Mouse (Mus musculus) megakaryocyte-erythroid progenitor cell, adult 5-6 weeks (primary cell): Measurements from ENCODE around the gene Dhx9. TPM values are rescaled to one million over a fixed set of nuclear protein-coding genes. Genes with fewer than 3 reads are reported as not detected.
"Not testable (repeated sequence)": the region's sequence is repeated elsewhere in the genome, so short reads cannot be mapped to it uniquely, and the experiment has no call there.

Experiments
- ATAC-seq: replicated peaks from 2 replicates; pipeline ENCODE4 v1.8.0; 2016; ENCODE audit warnings: mild to moderate bottlenecking, inconsistent platforms; ENCODE audit not compliant: severe bottlenecking, poor library complexity, low FRiP score, low TSS enrichment
- total RNA-seq, 2 experiments: library from RNA; stranded (forward) in 1 of 2; stranded (reverse) in 1 of 2; fragments of 200-1000, 215-1000 nt in 1 of 2; fragments of >200 nt in 1 of 2; fragmentation: Nextera tagmentation in 1 of 2; gene quantifications; 2 replicates each; pipeline ENCODE4 v1.2.3; 2014 to 2017

Gene Dhx9
- total RNA-seq (2014; fragmentation: Nextera tagmentation), result 209 and 268 TPM in 2 replicates
- 136 and 213 TPM in 2 replicates for total RNA-seq (2017)

DNA sequence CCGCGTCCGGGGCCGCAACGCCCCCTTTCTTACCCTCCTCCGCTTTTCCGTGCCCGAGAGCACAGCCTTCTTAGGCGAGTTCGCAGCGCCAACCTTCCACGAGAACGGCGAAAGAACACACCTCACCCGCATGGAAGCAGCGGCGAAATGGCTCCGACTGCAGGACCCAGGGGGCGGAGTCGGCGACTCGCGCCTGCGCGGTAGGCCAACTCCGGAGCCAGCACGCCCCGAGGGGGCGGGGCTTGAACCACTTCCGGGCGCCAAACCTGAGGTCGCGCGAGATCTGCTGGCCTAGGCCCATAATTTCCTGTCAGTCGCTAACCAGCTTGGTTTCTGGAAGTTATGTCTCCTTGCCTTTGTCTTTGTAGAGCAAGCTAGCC is at the start of gene Dhx9:
TSS of gene Dhx9 (minus strand) at position 161 of the 380 bp plus-strand sequence.
- peak; percentile 82 for ATAC-seq

DNA sequence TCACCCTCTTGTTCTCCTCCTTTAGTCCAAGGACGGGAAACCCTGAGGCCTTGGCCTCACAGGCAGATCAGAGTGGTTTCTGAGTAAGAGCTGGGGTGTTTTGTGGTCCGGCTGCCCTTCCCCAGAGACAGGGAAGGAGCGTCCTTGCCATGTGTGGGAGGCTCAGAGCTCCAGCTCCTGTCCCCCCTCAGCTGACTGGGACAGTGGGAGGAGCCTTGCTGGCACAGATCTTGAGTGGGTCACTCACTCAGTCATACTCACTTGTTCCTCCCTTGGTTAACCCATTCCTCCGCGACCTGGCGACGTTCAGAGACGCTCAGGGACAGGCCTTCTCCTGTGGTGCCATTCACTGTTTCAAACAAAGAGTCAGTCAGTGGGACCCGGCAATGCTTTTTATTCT is 48.2 kb upstream of the Dhx9 start:
- ATAC-seq, result no peak

DNA sequence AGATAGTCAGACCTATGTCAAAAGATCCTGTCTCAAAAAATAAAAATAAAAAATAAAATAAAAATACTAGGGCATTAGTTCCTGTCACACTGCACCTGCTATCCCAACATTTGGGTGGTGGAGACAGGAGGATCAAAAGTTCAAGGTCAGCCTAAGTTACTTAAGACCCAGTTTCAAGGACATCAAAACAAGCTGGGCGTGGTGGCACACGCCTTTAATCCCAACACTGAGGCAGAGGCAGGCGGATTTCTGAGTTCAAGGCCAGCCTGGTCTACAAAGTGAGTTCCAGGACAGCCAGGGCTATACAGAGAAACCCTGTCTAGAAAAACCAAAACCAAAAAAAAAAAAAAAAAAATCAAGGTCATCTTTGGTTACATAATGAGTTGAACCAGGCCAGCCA is 45.4 kb upstream of the Dhx9 start:
- ATAC-seq, result not testable (repeated sequence)

DNA sequence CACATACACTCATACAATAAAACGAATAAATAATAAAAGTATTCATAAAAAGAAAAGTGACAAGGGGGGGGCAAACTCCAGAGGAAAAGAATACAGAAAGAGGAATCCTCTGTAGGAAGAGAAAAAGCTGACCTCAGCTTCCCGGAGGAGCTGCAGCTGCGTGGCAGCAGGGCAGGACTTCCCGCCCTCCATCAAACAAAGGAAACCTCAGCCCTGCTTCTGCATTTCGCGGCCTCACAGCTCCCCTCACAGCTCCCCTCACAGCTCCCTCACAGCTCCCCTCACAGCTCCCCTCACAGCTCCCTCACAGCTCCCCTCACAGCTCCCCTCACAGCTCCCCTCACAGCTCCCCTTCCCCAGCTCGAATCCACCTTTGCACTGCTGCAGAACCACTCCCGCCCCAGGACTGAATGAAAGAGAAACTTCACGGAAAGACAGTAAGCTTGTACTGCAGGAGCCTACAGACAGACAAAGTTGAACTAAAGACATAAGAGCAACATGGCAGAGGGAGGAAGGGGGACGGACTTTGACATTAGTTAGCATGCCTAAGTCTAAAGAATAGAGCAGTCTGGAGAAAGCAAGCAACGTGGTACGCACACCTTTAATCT is 44.9 kb upstream of the Dhx9 start:
- 0 out of 2 replicates have a peak, but pooled peaks have one; percentile 52 for ATAC-seq

DNA sequence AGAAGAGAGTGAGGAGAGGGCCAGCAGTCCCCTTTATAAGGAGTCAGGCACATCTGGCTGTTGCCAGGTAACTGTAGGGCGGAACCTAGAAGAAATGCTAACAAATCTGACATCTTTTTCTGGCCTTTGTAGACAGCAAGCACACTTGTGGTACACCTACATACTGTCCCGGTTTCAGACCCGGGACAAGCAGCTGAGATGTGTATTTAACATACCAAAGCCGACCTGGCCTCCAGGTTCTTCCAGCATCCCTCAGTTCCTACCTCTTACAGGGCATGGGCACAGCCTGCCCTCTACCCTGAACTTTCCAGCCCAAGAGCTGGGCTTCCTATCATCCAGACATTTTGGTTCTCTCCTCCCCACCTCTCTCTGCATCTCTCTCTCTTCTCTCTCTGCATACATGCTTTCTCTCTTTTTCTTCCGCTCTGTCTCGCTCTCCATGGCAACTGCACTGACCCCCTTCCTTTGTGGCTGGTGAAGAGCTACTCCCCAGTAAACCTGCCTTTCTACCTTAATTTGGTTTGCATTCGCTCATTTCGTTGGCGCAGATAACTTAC is 44.3 kb upstream of the Dhx9 start:
- no peak; the same call in 1 of the 2 replicates for ATAC-seq

DNA sequence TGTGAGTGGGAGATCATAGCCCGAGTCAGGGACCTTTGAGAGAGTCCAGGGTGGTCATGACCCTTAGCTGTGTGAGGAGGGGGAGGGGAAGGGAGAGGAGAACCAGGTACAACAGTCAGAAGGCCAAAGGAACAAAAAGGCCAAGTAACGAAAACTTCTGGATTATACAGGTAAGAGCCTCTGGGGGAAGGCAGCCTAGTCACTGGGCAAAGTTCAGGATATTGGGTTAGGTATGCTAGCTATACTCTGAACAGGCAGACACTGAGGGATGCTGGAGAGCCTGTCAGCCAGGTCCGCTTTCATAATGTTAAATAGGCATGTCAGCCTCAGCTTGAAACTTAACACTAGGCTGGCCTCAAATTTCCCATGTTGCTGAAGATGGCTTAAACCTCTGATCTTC is 34.7 kb upstream of the Dhx9 start:
- no peak for ATAC-seq

DNA sequence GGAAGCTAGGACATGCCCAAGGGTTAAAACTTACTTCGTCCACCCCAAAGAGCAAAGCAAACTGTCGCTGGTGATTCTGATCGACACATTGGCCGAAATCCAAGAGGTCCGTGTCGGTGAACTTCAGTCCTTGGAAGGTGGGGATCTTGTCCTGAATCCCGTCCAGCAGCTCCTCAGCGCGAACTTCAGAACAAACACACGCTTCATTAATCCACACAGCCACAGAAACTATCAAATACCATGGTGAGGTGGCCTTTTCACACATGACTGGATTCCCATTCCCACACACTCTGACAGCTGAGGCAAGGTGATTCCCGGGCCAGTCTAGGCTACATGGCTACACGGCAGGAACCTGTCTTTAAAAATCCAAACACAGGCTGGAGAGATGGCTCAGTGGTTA is 27.9 kb upstream of the Dhx9 start:
- no peak for ATAC-seq

DNA sequence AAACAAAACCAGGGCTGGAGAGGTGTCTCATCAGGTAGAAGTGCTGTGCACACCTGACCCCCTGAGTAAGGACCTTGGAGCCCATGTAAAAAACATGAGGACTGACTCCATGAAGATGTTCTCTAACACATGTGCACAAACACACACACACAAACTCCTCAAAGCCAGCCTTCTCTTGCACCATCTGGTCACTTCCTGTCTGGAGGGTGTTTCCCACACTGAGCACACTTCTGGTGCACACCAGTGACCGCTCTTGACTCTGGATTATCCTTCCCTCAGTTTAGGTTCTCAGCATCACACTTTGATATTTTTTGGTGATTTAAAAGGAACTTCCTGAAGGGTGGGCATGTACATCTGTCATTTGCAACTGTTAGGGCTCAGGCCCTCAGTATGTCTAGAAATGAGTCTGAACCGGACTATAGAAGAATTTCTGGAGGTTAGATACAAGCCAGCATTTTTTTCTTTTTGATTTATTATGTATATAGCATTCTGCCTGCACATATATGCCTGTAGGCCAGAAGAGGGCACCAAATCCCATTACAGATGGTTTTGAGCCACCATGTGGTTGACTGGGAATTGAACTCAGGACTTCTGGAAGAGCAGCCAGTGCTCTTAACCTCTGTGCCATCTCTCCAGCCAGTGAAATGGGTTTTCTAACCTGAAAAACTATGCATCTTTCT is 23.0 kb upstream of the Dhx9 start:
- ATAC-seq, result no peak

DNA sequence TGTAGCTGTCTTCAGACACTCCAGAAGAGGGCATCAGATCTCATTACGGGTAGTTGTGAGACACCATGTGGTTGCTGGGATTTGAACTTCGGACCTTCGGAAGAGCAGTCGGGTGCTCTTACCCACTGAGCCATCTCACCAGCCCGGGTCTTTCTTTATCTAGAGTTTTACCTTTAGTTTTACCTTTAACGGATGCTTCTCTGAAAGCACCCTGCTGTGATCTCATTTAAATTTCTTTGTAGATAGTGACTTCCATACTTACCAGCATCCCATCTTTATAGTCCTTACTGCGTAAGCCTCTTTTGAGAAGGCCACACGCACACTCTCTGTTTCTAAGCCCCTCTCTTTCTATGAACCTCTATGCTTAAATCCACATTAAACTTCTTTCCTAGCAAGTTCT is 22.1 kb upstream of the Dhx9 start:
- ATAC-seq, result not testable (repeated sequence)

DNA sequence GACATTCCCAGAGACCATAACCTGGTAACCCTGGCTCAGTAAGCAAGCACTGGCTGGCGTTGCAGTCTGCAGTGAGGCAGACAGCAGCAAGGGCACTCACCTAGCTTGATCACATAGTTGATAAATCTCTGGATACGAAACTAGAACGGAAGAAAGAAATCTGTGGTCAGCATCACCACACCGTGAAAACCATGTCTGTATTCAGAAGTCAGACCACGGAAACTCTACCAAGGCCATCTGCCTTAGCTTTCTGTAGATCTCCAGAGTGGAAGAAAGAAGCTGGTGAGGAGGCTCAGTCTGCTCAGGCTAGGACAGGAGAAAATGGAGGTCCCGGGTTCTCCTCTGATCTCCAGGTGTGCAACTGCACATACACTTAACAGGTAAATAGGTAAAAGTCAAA is 21.6 kb upstream of the Dhx9 start:
- ATAC-seq, result no peak

DNA sequence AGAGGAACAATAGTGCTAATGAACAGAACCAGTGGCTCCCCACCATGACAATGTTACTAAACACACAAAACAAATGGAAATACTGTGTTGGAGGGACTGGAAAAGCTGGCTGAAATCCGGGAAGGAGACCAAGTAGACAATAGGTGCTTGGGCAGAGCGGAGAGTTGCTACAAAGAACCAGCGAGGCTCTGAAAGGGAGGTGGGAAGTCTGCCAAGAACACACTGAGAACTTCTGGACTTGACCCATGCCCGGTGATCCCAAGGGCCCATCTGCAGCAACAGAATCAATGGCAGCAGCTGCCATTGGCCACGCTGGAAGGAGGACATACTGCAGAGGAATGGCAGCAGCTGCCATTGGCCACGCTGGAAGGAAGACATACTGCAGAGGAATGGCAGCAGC is 18.8 kb upstream of the Dhx9 start:
- no peak for ATAC-seq

DNA sequence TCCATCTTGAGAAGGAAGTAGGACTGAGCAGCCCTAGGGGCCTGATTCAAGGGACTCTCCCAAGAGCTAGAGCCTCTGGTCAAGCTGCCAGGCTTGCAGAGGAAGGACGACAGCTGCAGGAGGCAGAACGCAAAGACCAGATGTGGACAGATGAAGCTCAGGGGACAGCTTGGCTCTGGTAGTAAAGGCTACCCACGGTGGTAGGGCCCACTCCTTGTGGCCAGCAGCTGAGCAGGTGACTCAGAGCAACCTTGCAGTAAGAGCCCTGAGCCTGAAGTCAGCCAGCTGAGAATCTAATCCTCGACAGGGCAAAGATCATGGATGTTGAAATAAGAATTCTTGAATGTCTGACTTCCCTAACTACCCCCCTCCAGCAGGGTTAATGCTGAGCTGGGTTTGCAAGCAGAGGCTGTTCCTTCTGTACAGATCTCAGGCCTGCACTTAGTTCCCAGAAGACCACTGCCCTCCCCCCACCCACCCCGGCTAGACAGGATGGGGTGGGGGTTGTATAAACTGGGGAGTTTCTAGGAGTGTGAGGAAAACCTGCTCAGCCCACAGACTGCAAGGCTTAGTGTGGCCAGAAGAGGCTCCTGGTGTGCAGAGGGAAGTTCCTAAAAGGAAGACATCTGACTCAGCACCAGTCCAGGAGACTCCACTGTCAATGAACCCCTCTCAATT is 14.3 kb upstream of the Dhx9 start:
- no peak for ATAC-seq

DNA sequence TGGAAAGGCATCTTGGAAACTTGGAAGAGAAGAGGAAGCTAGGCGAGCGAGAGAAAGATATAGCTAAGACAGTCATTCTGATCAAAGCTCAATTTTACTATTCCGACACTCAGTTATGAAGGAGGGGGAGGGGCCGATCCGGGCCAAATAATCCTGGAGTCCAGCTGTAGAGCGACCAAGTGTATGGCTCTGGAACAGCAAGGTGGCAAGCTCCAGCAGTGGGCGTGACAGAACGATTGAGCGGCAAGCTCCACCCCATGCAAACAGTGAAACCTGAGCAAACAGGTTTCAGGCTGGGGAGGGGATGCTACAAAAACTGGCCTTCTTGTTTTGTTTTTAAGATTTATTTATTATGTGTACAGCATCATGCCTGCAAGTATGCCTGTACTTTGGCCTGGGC is 12.6 kb upstream of the Dhx9 start:
- no peak for ATAC-seq

DNA sequence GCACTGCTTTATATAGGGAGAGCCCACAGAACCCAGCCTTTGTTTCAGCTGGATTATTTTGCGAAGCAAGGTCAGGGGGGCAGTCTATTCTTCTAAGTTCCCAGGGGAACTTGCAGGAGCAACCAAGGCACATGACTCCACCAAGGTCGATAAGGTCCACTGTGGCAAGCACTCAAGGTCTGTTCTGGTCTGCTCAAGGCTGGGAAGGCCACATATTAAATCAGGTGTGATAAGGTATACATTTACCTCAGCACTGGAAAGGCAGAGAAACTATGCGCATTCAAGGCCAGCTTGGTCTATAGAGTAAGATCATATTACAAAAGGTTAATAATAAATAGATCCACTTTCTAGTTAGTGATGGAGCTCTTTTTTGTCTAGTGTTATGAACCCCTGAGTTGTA is 8.6 kb upstream of the Dhx9 start:
- no peak for ATAC-seq

DNA sequence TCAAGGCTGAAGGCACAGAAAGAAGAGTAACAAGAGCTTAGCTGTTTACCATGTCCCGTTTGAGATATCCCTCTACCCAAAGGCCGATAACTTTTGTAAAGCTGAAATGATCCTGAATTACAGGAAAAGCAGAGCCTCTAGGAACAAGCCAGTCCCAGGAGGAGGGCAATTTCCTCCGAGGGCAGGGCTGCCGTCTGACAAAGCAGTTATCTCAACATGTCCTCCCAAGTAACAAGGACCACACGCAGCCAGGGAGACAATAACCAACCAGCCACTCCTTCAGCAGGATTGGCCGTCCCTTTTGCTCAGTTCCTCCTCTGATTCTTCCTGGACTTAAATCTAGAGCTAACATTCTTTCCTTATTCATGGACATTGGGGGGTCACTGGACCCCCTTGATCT is 6.5 kb upstream of the Dhx9 start:
- no peak for ATAC-seq

DNA sequence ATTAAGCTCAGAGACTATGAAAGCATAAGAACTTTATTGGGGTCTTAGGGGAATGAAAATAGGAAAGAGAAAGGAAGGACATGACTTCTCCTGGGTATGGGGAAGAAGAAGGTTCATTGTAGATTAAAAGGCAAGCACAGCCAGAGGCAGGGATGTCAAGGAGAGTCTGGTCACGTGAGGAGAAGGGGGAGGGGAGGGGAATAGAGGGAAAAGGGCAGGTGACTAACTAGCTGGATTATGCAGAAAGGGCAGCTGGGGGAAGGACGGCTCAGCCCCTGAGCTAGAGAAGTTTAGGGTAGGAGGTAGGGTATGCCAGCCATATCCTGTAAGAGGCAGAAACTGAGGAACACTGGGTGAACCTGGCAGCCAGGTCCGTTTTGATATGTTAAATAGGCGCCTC is 5.9 kb upstream of the Dhx9 start:
- no peak for ATAC-seq

DNA sequence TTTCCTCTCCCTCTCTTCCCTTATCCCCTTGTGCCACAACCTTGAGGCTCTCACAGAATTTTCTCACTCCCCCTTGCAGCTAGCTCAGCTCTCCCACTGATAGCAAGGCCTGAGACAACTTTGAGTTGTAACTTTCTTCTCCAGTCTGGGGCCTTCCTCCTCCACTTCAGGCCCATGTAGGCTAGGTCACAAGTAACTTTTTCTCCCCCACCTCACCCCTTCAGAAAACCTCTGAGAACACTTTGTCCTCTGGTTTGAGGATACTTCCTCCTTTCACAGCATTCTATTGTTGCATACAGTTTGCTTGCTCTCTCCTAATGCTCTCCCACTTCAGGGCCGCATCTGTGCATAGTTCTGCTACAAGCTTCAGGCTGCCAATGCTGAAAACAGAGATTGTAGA is 4.4 kb upstream of the Dhx9 start:
- no peak for ATAC-seq

DNA sequence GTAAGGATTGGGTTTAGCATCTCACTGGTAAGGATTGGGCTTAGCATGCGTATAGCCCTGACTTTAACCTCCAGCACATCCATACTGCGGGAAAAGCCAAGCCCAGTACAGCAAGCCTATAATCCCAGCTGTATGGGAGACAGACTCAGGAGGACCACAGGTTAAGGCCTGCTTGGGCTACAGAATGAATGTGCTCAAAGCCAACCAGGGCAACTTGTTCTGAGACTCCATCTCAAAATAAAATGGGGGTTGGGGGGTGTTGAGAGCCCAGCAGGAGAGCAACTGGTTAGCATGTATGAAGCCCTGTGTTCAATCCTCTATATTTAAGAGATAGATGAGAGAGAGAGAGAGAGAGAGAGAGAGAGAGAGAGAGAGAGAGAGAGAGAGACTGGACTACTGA is 3.9 kb upstream of the Dhx9 start:
- no peak for ATAC-seq

DNA sequence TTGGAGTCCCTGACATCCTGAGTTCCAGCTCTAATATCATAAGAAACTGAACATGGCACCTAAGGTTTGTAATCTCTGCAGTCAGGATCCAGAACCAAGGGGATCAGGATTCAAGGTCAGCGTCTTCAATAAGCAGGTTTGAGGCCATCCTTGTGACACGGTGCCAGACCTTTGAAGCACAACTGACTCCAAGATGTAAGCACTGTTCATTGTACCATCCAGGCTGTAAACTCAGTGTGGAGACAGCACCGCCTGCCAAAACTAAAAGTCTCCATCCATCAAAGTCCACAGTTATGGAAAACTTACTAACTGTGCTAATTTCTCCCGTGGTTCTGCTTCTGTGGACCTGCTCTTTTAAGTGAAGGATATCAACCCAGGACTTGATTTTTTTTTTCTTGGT is 2.5 kb upstream of the Dhx9 start:
- ATAC-seq, result no peak

DNA sequence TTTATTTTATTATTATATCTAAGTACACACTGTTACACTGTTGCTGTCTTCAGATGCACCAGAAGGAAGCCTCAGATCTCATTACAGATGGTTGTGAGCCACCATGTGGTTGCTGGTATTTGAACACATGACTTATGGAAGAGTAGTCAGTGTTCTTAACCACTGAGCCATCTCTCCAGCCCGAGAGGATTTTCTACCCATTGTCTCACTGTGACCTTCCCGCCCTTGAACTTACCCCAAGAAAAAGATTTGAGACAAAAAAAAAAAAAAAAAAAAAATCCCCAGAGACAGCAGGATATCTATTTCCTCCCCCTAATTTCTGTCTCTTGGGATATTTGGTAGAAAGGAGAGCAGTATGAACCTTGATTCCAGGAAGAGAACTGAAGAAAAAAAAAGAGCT is 2.1 kb upstream of the Dhx9 start:
- no peak for ATAC-seq

DNA sequence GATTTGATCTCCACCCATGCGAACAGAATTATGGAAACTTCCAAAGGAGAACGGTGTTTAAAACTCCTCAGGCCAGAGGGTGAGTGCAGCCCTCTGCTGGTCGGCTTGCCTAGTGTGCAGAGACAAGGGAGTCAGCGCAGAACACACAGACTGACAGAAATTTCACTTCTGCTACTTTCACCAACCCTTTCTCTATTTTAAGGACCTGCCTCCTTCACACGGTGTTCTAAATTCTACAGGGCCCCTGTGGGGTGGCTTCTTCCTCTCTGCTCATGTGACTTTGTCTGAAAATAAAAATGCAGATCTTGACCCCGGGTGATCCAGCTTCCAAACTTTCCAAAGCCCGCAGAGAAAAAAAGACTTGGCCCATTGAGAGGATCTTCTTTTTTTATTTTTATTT is 1.7 kb upstream of the Dhx9 start:
- peak; percentile 34; the same call in 1 of the 2 replicates for ATAC-seq
